Mouse (Mus musculus): ENCODE results near the gene Efcab7. TPM values are rescaled to one million over a fixed set of nuclear protein-coding genes. Genes with fewer than 3 reads are reported as not detected.
A peak's percentile ranks its signal among the peaks of the same experiment; 100 is the strongest.

Efcab7 gene
- polyA plus RNA-seq (2012; rRNA removed) (18.0 and 20.6 TPM in 2 replicates), polyA plus RNA-seq (2014; fragmentation: Nextera tagmentation; extraction: Ambion mirVana) (20.8 and 21.2 TPM in 2 replicates)

GRCm38 (mm10) chr4:99829094-99830073 lies at the start of gene Efcab7:
Gene Efcab7, plus strand, starts transcription at chr4:99829198.
- Histone ChIP-seq H3K4me1 (ENCODE audit: control insufficient read depth, insufficient read depth, low read length) (no peaks in the 10 kb centered on the region), H3K27me3 (ENCODE audit: control insufficient read depth, insufficient read depth, low read length) (no peaks in the 10 kb centered on the region), H3K27ac (replicated peaks; ENCODE audit: low read depth, low read length) (peak within 1 kb of the TSS; percentile 76), H3K4me2 (replicated peaks; ENCODE audit: low read depth, low read length, severe bottlenecking) (peak within 1 kb of the TSS; percentile 59), H3K9me3 (ENCODE audit: control insufficient read depth, low read length) (no peaks in the 10 kb centered on the region), H3K9ac (ENCODE audit: low read depth, low read length, severe bottlenecking) (peak within 1 kb of the TSS; percentile 75), H3K4me3 (replicated peaks; ENCODE audit: low read length) (peak within 1 kb of the TSS; percentile 76), H3K36me3 (ENCODE audit: control insufficient read depth, insufficient read depth, low read length) (no peaks in the 10 kb centered on the region)
- TF ChIP-seq POLR2A (IDR thresholded peaks at IDR 0.05; ENCODE audit: borderline replicate concordance, extremely low read depth, insufficient read depth, insufficient read length) = peak; percentile 51; the same call in 1 of the 2 replicates
- WGBS = under 1% methylated on average over 48 of the region's 48 CpGs
- DNase-seq (ENCODE audit: low spot score) (peak; percentile 91), ATAC-seq (ENCODE audit: low FRiP score, low read depth) (peak; percentile 89)

GRCm38 (mm10) chr4:99792365-99792764 lies 36.6 kb upstream of the Efcab7 start:
- no peak overlapping the region for H3K4me2 ChIP-seq (replicated peaks; ENCODE audit: low read depth, low read length, severe bottlenecking)
- H3K27me3 ChIP-seq (ENCODE audit: control insufficient read depth, insufficient read depth, low read length) = no peaks in the 10 kb centered on the region
- H3K27ac ChIP-seq (replicated peaks; ENCODE audit: low read depth, low read length) = no peak overlapping the region
- no peaks in the 10 kb centered on the region for H3K36me3 ChIP-seq (ENCODE audit: control insufficient read depth, insufficient read depth, low read length)
- no peak for ATAC-seq (ENCODE audit: low FRiP score, low read depth)
- 88% methylated on average over 6 of the region's 6 CpGs for WGBS
- peaks cover 3% of the 10 kb centered on the region; the same call in 1 of the 2 replicates for H3K9me3 ChIP-seq (ENCODE audit: control insufficient read depth, low read length)
- no peak for TF ChIP-seq POLR2A (IDR thresholded peaks at IDR 0.05; ENCODE audit: borderline replicate concordance, extremely low read depth, insufficient read depth, insufficient read length)
- H3K9ac ChIP-seq (ENCODE audit: low read depth, low read length, severe bottlenecking) = no peak overlapping the region
- DNase-seq (ENCODE audit: low spot score) = no peak
- H3K4me3 ChIP-seq (replicated peaks; ENCODE audit: low read length) = no peak overlapping the region
- H3K4me1 ChIP-seq (ENCODE audit: control insufficient read depth, insufficient read depth, low read length) = no peaks in the 10 kb centered on the region

GRCm38 (mm10) chr4:99816697-99817460 lies 12.1 kb upstream of the Efcab7 start:
- Histone ChIP-seq H3K4me3 (replicated peaks; ENCODE audit: low read length) (no peak overlapping the region), H3K9me3 (ENCODE audit: control insufficient read depth, low read length) (no peaks in the 10 kb centered on the region), H3K27ac (replicated peaks; ENCODE audit: low read depth, low read length) (no peak overlapping the region), H3K4me1 (ENCODE audit: control insufficient read depth, insufficient read depth, low read length) (no peaks in the 10 kb centered on the region), H3K27me3 (ENCODE audit: control insufficient read depth, insufficient read depth, low read length) (no peaks in the 10 kb centered on the region), H3K36me3 (ENCODE audit: control insufficient read depth, insufficient read depth, low read length) (no peaks in the 10 kb centered on the region), H3K9ac (ENCODE audit: low read depth, low read length, severe bottlenecking) (no peak overlapping the region), H3K4me2 (replicated peaks; ENCODE audit: low read depth, low read length, severe bottlenecking) (no peak overlapping the region)
- no peak for TF ChIP-seq POLR2A (IDR thresholded peaks at IDR 0.05; ENCODE audit: borderline replicate concordance, extremely low read depth, insufficient read depth, insufficient read length)
- no peak for ATAC-seq (ENCODE audit: low FRiP score, low read depth)
- WGBS = 81% methylated on average over 7 of the region's 7 CpGs
- DNase-seq (ENCODE audit: low spot score) = no peak

GRCm38 (mm10) chr4:99828337-99828736 lies 661 bp upstream of the Efcab7 start:
- WGBS = 64% methylated on average over 4 of the region's 4 CpGs
- Histone ChIP-seq H3K9ac (ENCODE audit: low read depth, low read length, severe bottlenecking) (peak overlapping the region; percentile 75), H3K36me3 (ENCODE audit: control insufficient read depth, insufficient read depth, low read length) (no peaks in the 10 kb centered on the region)

GRCm38 (mm10) chr4:99828739-99829093 lies 282 bp upstream of the Efcab7 start:
- no peak for TF ChIP-seq POLR2A (IDR thresholded peaks at IDR 0.05; ENCODE audit: borderline replicate concordance, extremely low read depth, insufficient read depth, insufficient read length)
- H3K27me3 ChIP-seq (ENCODE audit: control insufficient read depth, insufficient read depth, low read length) = no peaks in the 10 kb centered on the region
- ATAC-seq (ENCODE audit: low FRiP score, low read depth) (no peak), DNase-seq (ENCODE audit: low spot score) (no peak)
- H3K9me3 ChIP-seq (ENCODE audit: control insufficient read depth, low read length) = no peaks in the 10 kb centered on the region
- peak overlapping the region; percentile 76 for H3K4me3 ChIP-seq (replicated peaks; ENCODE audit: low read length)
- no peaks in the 10 kb centered on the region for H3K4me1 ChIP-seq (ENCODE audit: control insufficient read depth, insufficient read depth, low read length)
- peak overlapping the region; percentile 76; the same call in 1 of the 2 replicates for H3K27ac ChIP-seq (replicated peaks; ENCODE audit: low read depth, low read length)
- peak overlapping the region; percentile 75 for H3K9ac ChIP-seq (ENCODE audit: low read depth, low read length, severe bottlenecking)
- peak overlapping the region; percentile 59 for H3K4me2 ChIP-seq (replicated peaks; ENCODE audit: low read depth, low read length, severe bottlenecking)
- H3K36me3 ChIP-seq (ENCODE audit: control insufficient read depth, insufficient read depth, low read length) = no peaks in the 10 kb centered on the region
- WGBS = 2% methylated on average over 7 of the region's 7 CpGs

More at GRCm38 (mm10) chr4:99828337-99828736, 661 bp upstream of the Efcab7 start:
- DNase-seq (ENCODE audit: low spot score) = no peak
- no peaks in the 10 kb centered on the region for H3K9me3 ChIP-seq (ENCODE audit: control insufficient read depth, low read length)
- H3K4me3 ChIP-seq (replicated peaks; ENCODE audit: low read length) = peak overlapping the region; percentile 76
- H3K27me3 ChIP-seq (ENCODE audit: control insufficient read depth, insufficient read depth, low read length) = no peaks in the 10 kb centered on the region
- no peak for TF ChIP-seq POLR2A (IDR thresholded peaks at IDR 0.05; ENCODE audit: borderline replicate concordance, extremely low read depth, insufficient read depth, insufficient read length)
- H3K4me2 ChIP-seq (replicated peaks; ENCODE audit: low read depth, low read length, severe bottlenecking) = peak overlapping the region; percentile 59
- no peak overlapping the region for H3K27ac ChIP-seq (replicated peaks; ENCODE audit: low read depth, low read length)
- no peaks in the 10 kb centered on the region for H3K4me1 ChIP-seq (ENCODE audit: control insufficient read depth, insufficient read depth, low read length)
- no peak for ATAC-seq (ENCODE audit: low FRiP score, low read depth)

All from limb, embryonic 14.5 days (tissue).